Mouse (Mus musculus) kidney, postnatal 10 days (tissue): Measurements from ENCODE around the gene Taar7a.

Experiments used
- DNase-seq: peaks from one replicate; pipeline ENCODE4 v3.0.0; 2021; ENCODE audit warnings: mixed read lengths

The Taar7a gene

GRCm38 (mm10) chr10:23993381-23993780 is at the start of gene Taar7a:
Gene Taar7a, minus strand, starts transcription at chr10:23993481.
- DNase-seq, result no peak

- DNase-seq, result no peak
Measured at GRCm38 (mm10) chr10:24040120-24040869, 47.0 kb upstream of the Taar7a start.

- no peak for DNase-seq
Measured at GRCm38 (mm10) chr10:24037314-24037713, 44.0 kb upstream of the Taar7a start, which contains the start of gene Taar7e. Gene Taar7e, plus strand, starts transcription at chr10:24037614.

GRCm38 (mm10) chr10:24031347-24031746 is 38.1 kb upstream of the Taar7a start:
- no peak for DNase-seq

GRCm38 (mm10) chr10:24026922-24027321 is 33.6 kb upstream of the Taar7a start, which contains the start of gene Taar7d:
Gene Taar7d, plus strand, starts transcription at chr10:24027222.
- no peak for DNase-seq

- no peak for DNase-seq
Measured at GRCm38 (mm10) chr10:24008143-24008542, 14.9 kb upstream of the Taar7a start.

GRCm38 (mm10) chr10:24007034-24007433 is 13.8 kb upstream of the Taar7a start:
- no peak for DNase-seq

- DNase-seq, result no peak
Measured at GRCm38 (mm10) chr10:24006442-24006841, 13.2 kb upstream of the Taar7a start.

- DNase-seq, result no peak
Measured at GRCm38 (mm10) chr10:23999639-24000038, 6.4 kb upstream of the Taar7a start, which contains the start of gene Taar7b. Gene Taar7b, plus strand, starts transcription at chr10:23999939.

GRCm38 (mm10) chr10:23986419-23986818 is 6.9 kb downstream of the Taar7a start:
- no peak for DNase-seq

- no peak for DNase-seq
Measured at GRCm38 (mm10) chr10:23985546-23985945, 7.7 kb downstream of the Taar7a start, which contains the start of gene Taar6. Gene Taar6, minus strand, starts transcription at chr10:23985646.

- DNase-seq, result peak; percentile 87
Measured at GRCm38 (mm10) chr10:23978901-23979705, 14.2 kb downstream of the Taar7a start.

- DNase-seq, result no peak
Measured at GRCm38 (mm10) chr10:23977958-23978357, 15.3 kb downstream of the Taar7a start.

GRCm38 (mm10) chr10:23971256-23971655 is 22.0 kb downstream of the Taar7a start:
- no peak for DNase-seq

- no peak for DNase-seq
Measured at GRCm38 (mm10) chr10:23970656-23971165, 22.6 kb downstream of the Taar7a start, which contains the start of gene Taar5. Gene Taar5, plus strand, starts transcription at chr10:23970706.

GRCm38 (mm10) chr10:23964921-23965610 is 28.2 kb downstream of the Taar7a start:
- DNase-seq, result no peak

GRCm38 (mm10) chr10:23963444-23963843 is 29.8 kb downstream of the Taar7a start:
- peak; percentile 39 for DNase-seq

GRCm38 (mm10) chr10:23960444-23960915 is 32.8 kb downstream of the Taar7a start, which contains the start of gene Taar4:
Gene Taar4, plus strand, starts transcription at chr10:23960494.
- DNase-seq, result no peak

GRCm38 (mm10) chr10:23959071-23959470 is 34.2 kb downstream of the Taar7a start:
- DNase-seq, result peak; percentile 45

GRCm38 (mm10) chr10:23951714-23952113 is 41.6 kb downstream of the Taar7a start:
- no peak for DNase-seq

- no peak for DNase-seq
Measured at GRCm38 (mm10) chr10:23949508-23950005, 43.7 kb downstream of the Taar7a start, which contains the start of gene Taar3. Gene Taar3, plus strand, starts transcription at chr10:23949558.

GRCm38 (mm10) chr10:23948026-23948425 is 45.3 kb downstream of the Taar7a start:
- peak; percentile 24 for DNase-seq
